Mouse (Mus musculus) kidney, adult 2 months (tissue): ENCODE measurements around the gene Rhoj.

ENCODE experiments used
- CTCF ChIP-seq: fragments of 200-500 bp; conservative IDR thresholded peaks from 2 replicates; pipeline ENCODE4 v1.5.1; 2011; ENCODE audit warnings: low read depth, mild to moderate bottlenecking, control low read depth, low read length, moderate library complexity, mixed read lengths; ENCODE audit not compliant: insufficient read depth, insufficient read length
- POLR2A ChIP-seq: fragments of 200-500 bp; IDR thresholded peaks from one replicate; pipeline ENCODE4 v1.6.1; 2011; ENCODE audit warnings: low read depth, low read length, control low read depth

DNA sequence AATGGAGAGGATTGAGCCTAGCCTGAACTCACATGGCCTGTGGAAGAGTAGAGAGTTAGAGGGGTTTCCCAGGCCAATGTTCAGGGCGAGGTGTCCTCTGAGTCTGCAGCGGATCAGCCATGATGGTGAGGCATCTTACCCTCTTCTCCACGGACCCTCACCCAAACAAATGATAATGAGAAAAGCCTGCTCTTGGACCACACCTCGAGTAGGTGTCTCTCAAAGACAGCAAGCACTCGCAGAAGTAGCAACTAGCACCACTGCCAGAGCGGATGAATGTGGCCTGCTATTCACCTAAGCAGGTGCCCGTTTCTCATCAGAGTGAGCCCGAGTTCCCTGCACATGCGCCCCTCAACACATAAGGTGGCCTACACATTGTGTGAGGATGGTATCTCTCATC, 78.6 kb downstream of the Rhoj start:
- no peak for TF ChIP-seq CTCF
- no peak for TF ChIP-seq POLR2A
